Mouse (Mus musculus) MEL-GATA-1-ER (cell line): ENCODE data around the gene Pycr2.
"Not testable (repeated sequence)": the region's sequence is repeated elsewhere in the genome, so short reads cannot be mapped to it uniquely, and the experiment has no call there.

Experiments
- DNase-seq: peaks from one replicate; pipeline ENCODE4 v3.0.0-alpha.2; 2012; ENCODE audit warnings: low read depth; ENCODE audit errors: extremely low read depth

Pycr2 gene

DNA sequence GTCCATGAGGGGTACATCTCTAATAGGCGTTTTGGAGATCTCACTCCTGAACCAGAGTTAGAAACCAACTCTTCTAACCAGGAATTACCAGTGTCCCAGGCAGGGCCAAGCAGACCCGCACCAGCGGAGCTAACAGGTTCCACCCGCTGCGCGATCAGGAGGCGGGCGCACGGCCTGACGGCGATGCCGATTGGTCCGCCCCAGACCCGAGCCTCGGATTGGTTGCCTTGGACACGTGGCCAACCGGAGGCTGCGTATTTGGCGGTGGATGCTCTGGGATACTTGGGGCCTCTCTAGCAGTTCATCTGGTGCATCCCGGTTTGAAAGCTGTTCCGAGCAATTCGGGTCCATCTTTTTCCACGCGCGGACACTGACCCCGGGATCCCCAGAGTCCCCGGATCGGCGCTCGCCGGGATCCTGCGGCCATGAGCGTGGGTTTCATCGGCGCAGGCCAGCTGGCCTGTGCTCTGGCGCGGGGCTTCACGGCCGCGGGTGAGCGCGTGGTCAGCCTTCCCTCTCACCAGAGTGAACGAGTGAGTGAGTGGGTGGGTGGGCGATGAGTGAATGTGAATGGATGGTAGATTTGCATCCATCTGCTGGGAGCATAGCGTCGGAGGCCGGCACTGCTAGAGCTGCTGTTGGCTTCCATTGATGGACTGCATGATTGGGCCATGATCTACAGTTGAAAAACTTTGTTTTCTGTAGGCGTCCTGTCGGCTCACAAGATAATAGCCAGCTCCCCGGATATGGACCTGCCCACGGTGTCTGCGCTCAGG is at the start of gene Pycr2:
Pycr2 (plus strand) TSS at position 255 of the 776 bp plus-strand sequence.
- DNase-seq = peak; percentile 87

DNA sequence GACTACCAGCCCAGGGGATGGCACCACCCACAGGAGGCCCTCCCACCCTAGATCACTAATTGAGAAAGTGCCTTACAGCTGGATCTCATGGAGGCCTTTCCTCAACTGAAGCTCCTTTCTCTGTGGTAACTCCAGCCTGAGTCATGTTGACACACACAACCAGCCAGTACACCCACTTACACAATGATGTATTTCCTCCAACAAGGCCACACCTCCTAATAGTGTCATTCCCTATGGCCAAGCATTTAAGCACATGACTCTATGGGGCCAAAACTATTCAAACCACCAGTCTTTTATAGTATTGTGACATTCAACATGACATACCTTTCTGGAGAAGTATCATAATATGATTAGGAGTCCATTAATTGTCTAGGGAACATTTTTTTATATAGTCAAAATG is 45.3 kb upstream of the Pycr2 start:
- DNase-seq = no peak

DNA sequence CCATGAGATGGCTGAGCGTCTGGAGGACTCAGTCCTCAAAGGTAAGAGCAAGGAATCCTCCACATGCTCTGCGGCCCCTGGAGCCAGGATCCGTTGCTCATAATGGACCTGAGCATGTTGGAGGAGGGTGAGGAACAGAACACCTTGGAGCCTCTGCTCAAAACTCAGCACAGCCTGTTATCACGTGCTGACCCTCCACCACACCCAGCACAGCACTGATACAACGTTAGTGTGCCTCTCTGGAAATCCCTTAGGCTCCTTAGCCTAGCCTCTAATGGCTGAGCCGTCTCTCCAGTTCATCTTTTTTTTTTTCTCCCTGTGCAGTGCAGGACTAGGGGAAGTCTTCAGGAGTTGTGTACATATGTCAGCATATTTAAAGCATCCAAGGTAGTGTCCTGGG is 44.1 kb upstream of the Pycr2 start:
- no peak for DNase-seq

DNA sequence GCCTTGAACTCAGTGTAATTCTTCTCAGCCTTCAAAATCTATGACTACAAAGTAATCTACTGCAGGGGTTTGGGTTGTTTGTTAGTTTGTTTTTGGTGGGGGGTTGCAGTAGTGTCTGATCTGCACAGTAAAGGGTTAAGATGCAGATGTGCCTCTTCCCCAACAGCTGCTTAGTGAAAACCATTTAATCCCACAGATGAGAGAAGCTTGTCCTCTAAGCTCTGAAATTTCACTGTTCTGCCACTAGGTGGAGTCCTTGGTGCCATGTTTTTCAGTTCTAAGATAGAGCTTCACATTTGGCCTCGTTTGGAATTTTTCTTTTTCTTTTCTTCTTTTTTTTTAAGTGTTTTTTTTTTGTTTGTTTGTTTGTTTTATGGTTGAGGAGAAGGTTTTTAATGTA is 40.5 kb upstream of the Pycr2 start:
- DNase-seq = peak; percentile 49

DNA sequence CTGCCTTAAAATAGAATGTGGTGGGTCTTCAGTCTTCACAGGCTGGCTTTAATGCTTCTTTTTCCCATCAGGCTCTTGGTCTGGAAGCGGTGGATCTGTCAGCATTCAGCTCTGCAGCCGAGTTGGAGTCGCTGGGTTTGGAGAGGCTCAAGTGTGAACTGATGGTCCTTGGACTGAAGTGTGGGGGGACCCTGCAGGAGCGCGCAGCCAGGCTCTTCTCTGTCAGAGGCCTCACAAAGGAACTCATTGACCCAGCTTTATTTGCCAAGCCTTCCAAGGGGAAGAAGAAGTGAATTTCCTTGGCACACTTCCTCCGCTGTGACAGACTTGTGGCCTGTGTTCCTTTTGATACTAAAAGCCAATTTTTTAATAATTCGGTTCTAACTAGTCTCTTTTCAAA is 38.1 kb upstream of the Pycr2 start:
- no peak for DNase-seq

DNA sequence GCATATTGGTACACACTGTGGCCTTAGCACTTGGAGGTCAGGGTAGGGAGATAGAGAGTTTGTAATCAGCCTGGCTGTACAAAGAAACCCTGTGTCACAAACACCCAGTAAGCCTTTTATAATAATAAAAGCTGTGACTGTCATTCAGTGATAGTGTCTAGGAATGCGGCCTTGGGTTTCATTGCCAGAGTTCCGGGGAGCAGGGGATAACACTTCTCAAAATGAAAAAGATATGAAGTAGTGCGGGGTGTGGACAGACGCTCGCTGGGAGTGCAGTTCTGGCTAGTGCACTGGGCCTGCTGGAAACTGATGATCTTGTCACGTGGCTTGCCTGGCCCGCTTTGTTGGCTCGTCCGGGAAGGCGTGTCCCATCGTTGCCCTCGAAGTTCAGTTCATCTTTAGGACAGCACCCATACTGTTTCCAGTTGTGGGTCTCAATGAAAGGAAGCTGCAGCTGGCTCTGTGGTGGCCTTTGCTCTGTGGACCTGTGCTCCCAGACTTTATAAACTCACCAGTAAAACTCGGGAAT is 33.9 kb upstream of the Pycr2 start:
- DNase-seq = peak; percentile 69

DNA sequence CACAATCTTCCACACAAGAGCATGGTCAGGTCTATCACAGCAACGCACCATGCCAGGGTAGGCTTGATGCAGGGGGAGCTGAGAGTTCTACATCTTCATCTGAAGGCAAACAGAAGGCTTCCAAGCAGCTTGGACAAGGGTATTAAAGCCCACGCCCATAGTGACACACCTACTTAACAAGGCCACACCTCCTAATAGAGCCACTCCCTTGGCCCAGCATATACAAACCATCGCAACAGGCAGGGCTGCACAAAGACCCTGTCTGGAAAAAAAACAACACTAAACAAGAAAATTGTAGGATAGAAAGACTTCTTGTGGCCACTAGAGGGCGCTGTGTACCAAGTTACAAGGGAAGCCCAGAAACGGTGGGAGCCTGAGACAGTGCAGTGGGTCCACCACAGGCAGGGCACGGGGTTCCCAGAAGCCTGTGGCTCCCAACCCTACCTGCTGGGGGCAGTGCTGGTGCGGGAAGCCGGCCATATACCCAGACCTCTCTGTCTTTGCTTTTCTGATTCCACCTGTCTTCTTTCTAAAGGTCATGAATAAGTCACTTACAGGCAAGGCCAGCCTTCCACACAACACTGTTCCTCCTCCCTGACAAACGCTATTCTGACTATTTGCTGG is 30.1 kb upstream of the Pycr2 start:
- peak; percentile 70 for DNase-seq

DNA sequence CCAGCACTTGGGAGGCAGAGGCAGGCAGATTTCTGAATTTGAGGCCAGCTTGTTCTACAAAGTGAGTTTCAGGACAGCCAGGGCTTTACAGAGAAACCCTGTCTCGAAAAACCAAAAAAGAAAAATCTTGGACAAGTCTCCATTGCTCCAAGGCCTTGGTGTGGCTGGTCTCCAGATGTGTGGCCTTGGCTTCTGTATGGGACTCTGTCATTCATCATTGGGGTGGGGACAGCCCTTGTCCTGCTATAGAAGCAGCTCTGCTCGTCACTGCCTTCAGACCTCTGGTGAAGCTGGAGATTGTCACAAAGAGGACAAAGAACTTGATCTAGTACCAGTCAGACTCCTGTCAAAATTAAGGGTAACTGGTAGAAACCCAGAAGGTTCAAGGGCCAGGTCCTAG is 29.5 kb upstream of the Pycr2 start:
- no peak for DNase-seq

DNA sequence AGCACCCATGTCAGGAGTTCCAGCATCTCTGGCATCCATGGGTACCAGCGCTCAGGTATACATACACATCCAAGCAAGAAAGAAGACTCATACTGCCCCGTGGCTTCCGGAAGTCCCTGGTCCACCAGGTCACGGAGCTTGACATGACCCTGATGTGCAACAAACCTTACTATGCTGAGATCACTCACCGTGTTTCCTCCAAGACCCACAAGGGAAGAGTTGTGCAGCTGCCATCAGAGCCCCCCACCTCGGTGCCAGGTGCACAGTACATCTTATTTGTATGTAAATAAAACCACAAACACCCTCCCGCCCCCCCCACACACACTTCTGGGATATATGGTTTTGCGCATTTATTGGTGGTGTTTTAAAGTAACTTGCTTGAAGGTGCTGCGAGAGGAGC is 29.0 kb upstream of the Pycr2 start:
- no peak for DNase-seq

DNA sequence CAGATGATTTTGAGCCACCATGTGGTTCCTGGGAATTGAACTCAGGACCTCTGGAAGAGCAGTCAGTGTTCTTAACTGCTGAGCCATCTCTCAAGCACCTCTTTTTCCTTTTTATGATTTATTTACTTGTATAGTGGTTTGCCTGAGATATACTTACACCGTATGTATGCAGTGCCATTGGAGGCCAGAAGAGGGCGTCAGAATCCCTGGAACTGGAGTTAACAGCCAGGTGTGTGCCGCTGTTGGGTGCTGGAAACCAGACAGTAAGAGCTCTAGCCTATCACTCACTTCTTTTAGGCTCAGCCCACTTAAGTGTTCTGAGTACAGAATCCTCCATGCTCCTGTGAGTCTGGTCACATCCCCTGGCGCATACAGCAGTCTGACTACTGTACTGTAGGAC is 26.6 kb upstream of the Pycr2 start:
- no peak for DNase-seq

DNA sequence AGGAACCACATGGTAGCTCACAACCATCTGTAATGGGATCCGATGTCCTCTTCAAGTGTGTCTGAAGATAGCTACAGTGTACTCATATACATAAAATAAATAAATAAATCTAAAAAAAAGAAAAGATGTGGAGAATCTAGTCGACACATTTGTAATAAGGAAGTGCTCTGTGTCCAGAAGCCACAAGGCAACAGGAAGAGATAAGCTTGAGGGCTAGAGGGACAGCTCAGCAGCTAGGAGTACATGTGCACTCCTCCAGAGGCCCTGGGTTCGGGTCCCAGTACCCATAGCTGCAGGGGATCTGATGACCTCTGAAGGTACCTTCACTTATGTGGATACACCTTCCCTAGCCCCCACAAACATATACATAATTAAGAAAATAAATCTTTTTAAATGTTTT is 22.3 kb upstream of the Pycr2 start:
- DNase-seq = no peak

DNA sequence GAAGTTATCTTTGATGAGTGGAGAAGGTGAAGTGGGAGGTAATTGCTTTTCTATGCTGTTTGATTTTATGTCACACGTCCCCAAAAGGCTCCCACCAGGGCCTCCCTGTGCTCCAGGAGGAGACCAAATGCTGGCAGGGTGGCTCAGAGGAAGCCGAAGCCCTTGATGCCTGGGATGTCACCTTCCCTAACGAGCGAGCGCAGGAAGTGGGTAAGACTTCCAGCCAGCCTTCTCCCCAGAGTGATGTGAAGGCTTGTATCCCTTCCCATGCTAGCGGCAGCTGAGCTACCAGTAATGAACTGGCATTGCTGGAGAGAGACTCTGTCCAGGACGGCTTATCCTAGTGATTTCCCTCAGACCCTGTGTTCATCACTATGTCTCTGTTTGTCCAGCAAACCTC is 20.4 kb upstream of the Pycr2 start:
- no peak for DNase-seq

DNA sequence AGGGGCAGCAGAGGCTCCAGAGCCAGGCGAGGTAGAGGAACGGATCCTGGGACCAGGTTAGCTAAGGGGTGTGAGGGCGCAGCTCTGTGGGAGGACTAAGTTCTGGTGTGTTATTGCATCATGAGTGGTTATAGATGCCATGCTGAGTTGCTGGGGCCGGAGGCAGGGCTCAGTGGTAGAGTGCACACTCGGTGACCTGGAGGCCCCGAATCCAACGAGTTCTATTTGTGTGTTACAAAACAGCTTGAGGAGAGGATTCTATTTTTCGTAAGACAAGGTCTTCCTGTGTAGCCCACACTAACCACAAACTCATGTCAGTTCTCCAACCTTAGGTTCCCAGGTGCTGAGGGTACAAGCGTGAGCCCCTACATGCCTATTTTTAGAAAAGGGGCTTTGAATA is 19.6 kb upstream of the Pycr2 start:
- no peak for DNase-seq

DNA sequence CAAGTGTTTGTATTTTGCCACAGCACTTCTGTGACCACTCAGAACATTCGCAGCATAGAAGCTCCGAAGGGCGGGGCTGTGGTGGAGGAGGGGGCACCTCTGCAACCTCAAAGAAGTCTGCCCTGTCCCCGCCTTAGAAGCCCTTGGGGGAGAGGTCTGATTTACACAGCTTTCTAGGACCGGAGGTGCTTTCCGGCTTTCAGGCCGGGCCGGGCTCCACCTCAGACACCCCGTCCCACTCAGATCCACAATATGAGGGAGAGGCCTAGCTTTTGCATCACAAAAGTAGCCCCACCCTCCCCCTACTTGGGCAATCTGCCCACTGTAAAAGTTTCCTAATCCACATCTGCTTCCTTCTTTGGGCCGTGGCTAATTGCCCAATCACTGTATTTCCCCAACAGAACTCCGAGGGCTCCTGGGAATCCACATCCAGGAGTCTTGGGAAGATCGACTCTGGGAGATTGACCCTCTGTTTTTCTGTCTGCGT is 15.5 kb upstream of the Pycr2 start:
- DNase-seq = no peak

DNA sequence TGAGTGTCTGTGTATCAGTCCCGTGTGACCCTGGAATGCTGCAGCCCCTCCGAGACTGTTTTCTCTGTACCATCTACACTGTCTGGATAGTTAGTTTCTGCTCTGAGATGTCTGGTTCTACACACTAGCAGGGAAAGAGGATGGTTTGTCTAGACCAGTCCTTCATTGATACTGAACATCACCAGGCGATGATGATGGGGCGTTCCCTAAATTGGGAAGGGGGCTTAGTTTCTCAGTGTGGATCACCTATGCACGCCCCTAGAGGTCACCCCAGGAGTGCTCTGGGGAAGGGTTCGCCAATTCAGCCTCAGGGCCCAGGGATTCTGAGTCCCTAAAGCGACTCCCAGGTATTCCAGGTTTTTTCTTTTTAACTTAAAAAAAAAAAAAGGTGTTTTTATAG is 14.9 kb upstream of the Pycr2 start:
- DNase-seq = no peak

DNA sequence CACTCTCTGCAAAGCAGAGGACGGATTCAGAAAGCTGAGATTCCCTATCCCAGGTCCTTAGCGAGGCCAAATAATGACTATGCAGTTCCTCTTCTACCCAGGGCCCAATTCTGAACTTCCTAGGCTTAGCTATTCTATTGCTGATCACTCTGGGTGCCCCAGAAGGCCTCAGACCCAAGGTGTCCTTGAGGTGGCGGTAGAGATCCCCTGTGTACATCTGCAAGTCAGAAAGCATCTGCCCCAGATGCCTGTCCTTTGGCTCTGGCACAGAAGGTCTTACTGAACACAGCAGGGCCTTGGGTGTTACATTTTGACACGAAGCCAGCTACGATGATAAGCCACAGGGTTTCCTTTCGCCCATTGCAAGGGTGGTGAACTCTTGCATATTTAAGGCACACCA is 14.3 kb upstream of the Pycr2 start:
- DNase-seq = peak; percentile 51

DNA sequence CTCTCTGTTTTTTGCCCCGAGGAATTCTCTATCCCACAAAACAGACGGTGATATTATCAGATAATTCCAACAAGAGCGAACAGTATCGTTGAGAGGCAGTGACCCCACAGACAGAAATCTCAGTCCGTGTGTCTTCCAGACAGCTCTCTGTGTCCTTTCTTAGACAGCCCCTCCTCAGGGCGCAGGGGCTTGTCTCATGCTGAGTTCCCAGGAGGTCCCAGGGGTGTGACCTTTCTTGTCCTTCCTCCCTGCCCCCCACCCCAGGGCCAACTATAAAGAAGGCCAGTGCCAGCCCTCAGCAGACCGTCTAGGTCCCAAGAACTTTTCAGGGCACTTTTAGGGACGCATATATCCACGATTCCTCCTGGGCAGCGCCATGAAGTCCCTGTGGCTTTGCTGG is 11.3 kb upstream of the Pycr2 start, which contains the start of gene Lefty2:
Lefty2 (plus strand) TSS at position 301 of the 400 bp plus-strand sequence.
- DNase-seq = no peak

DNA sequence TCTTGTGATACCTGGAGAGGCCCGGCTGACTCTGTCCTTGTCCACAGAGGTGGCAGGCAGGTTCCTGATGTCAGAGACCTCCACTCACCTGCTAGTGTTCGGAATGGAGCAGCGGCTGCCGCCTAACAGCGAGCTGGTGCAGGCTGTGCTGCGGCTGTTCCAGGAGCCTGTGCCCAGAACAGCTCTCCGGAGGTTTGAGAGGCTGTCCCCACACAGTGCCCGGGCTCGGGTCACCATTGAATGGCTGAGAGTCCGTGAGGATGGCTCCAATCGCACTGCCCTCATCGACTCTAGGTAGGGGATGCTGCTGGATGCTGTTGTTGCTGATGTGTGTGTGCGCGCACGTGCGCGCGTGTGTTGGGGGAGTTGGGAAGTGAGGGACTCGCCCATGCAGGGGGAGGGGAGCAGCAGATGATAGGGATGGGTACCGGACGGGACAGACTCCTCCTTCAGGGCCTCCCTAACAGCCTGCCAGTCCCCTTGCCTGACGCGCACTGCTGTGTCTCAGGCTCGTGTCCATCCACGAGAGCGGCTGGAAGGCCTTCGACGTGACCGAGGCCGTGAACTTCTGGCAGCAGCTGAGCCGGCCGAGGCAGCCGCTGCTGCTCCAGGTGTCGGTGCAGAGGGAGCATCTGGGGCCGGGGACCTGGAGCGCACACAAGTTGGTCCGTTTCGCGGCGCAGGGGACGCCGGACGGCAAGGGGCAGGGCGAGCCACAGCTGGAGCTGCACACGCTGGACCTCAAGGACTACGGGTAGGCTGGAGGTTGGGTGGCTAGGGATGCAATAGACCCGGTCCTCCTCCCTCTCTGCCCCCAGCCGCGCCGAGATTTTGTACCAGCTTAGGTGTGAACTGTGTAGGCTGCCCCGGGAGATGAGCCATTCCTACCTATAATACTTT is 9.8 kb upstream of the Pycr2 start:
- DNase-seq = not testable (repeated sequence)

DNA sequence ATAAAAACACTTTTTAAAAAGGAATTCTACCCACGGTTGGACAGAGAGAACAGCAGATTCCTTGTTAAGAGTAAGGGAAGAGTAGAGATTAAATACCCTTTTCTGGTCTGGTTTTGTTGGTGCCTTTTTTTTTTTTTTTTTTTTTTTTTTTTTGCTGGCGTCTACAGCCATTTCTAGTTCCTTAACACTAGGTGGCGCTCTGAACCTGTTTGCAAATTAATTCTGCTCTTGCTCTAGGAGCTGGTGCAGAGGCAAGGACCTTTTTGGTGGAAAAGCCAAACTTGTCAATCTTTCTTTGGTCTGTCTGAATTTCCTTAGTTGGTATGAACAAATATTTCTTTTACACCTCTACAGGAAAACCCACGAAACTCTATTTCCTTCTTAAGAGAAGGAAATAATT is 3.0 kb upstream of the Pycr2 start:
- DNase-seq = peak; percentile 51

DNA sequence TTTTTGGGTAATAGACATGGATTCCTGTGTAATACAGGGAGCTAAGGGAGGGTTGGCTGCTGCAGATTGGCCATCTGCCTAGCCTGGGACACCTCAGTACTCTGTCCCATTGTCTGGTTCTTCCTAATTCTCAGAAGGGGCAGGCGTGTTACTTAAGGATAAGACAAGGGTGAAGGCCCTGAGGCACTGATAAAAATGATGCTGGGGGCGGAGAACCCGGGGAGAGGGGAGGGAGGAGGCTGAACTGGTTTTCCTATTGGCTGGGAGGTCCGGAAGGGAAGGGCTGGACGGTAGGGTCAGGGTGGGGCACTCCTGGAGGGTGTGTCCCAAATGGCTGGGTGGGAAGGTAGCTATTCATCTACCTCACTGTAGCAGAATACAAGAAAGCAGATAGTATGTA is 1.2 kb upstream of the Pycr2 start:
- DNase-seq = peak; percentile 99

DNA sequence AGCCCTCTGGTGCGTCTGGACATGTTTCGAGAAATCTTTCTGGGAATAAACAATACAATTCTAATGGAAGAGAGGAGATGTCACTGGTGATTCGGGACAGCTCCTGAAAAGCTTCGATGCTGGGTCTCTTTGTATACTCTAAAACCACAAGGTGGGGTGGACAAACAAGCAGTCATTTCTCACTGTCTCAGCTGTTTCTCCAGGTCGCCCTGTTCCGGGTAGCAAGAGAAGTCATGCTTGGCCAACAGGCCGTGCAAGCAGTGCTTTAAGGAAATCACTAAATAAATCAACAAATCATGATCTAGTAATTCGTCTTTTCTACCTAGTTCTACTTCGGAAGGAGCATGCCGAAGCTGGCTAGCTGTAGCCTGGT is 441 bp upstream of the Pycr2 start:
- DNase-seq = no peak

DNA sequence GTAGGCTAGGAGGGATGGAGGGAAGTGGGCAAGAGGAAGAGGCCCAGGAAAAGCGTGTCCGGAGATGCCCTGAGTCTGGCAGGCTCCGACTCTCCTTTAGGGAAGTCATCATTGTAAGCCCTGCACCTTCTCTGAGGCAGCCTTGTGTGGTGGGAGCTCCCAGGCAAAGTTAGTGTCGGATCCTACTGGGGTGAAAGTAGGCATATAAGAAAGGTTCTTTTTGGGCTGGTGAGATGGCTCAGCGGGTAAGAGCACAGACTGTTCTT is 655 bp downstream of the Pycr2 start:
- DNase-seq = no peak
